ENCODE assay signal across 15 mouse cellular contexts in genomic region chr2:32503588-32503987, GRCm38 (mm10). TPM values are rescaled to one million over a fixed set of nuclear protein-coding genes. Genes with fewer than 3 reads are reported as not detected.
A peak's percentile ranks its signal among the peaks of the same experiment; 100 is the strongest.
DNase-seq lines count a peak whose midpoint lies in the region; ATAC-seq and TF ChIP-seq lines count a peak whose summit lies in the region.
"Had no signal": no experiment of that assay in that cellular context is flagged by ENCODE, and none has a peak within 500 bp of the region (broad histone marks: within the 10 kb centered on the region; RNA-seq: fewer than 3 reads in every experiment).

No protein-coding gene starts in this region.

- H3K9ac ChIP-seq in kidney, postnatal 0 days (ENCODE audit: low read depth, low read length): no peak overlapping the region
- no peak overlapping the region for H3K9ac ChIP-seq in intestine, embryonic 15.5 days
- no peak overlapping the region for H3K9ac ChIP-seq in stomach, embryonic 14.5 days (replicated peaks; ENCODE audit: low read depth, low read length)
- H3K9ac ChIP-seq in midbrain, embryonic 14.5 days (replicated peaks; ENCODE audit: low read length): no peak overlapping the region
- H3K9ac ChIP-seq: hindbrain, embryonic 12.5 days; neural tube, embryonic 13.5 days had no signal

- WGBS in kidney, postnatal 0 days: 12% methylated on average over 3 of the region's 3 CpGs
- 38% methylated on average over 3 of the region's 3 CpGs for WGBS in kidney, adult 2 months
- WGBS in intestine, embryonic 15.5 days: 30% methylated on average over 3 of the region's 3 CpGs
- 29% methylated on average over 3 of the region's 3 CpGs for WGBS in stomach, embryonic 14.5 days
- WGBS in midbrain, embryonic 14.5 days: 80% methylated on average over 3 of the region's 3 CpGs

- no peaks in the 10 kb centered on the region for H3K27me3 ChIP-seq in kidney, postnatal 0 days (ENCODE audit: insufficient read depth, low read length)
- H3K27me3 ChIP-seq in kidney, adult 2 months (replicated peaks; ENCODE audit: control insufficient read depth, insufficient read depth, low read length): no peaks in the 10 kb centered on the region
- no peaks in the 10 kb centered on the region for H3K27me3 ChIP-seq in intestine, embryonic 15.5 days (replicated peaks)
- H3K27me3 ChIP-seq in stomach, embryonic 14.5 days (ENCODE audit: control insufficient read depth, insufficient read depth, low read length): no peaks in the 10 kb centered on the region
- H3K27me3 ChIP-seq in midbrain, embryonic 14.5 days (ENCODE audit: control insufficient read depth, insufficient read depth, low read length): no peaks in the 10 kb centered on the region
- H3K27me3 ChIP-seq: CH12.LX; hindbrain, embryonic 12.5 days; neural tube, embryonic 13.5 days had no signal

- peak; percentile 63 for DNase-seq in kidney, postnatal 0 days (ENCODE audit: low spot score)
- DNase-seq in kidney, adult 2 months: no peak
- DNase-seq in NIH3T3 (ENCODE audit: low read depth): peak; percentile 82
- DNase-seq in midbrain, embryonic 14.5 days: no peak
- no peak for DNase-seq in thymus, postnatal 10 days (ENCODE audit: low spot score in 2 of 2)
- DNase-seq: heart, adult 18-20 months; kidney, postnatal 14 days; thymus, postnatal 25 days had no signal

- no peaks in the 10 kb centered on the region for H3K9me3 ChIP-seq in kidney, postnatal 0 days (replicated peaks; ENCODE audit: low read length)
- no peaks in the 10 kb centered on the region for H3K9me3 ChIP-seq in intestine, embryonic 15.5 days
- H3K9me3 ChIP-seq in stomach, embryonic 14.5 days (ENCODE audit: control insufficient read depth, low read depth, low read length): peaks cover 9% of the 10 kb centered on the region; the same call in 1 of the 2 replicates
- H3K9me3 ChIP-seq in midbrain, embryonic 14.5 days (ENCODE audit: control insufficient read depth, low read length): no peaks in the 10 kb centered on the region

- peak overlapping the region; percentile 54; the same call in 1 of the 2 replicates for H3K27ac ChIP-seq in kidney, postnatal 0 days
- H3K27ac ChIP-seq in kidney, adult 2 months (ENCODE audit: insufficient read depth, low read depth, low read length): no peak overlapping the region
- H3K27ac ChIP-seq in intestine, embryonic 15.5 days: peak overlapping the region; percentile 23; the same call in 1 of the 2 replicates
- peak overlapping the region; percentile 63; the same call in 1 of the 2 replicates for H3K27ac ChIP-seq in stomach, embryonic 14.5 days (ENCODE audit: low read length)
- no peak overlapping the region for H3K27ac ChIP-seq in midbrain, embryonic 14.5 days (replicated peaks; ENCODE audit: low read depth, low read length)
- H3K27ac ChIP-seq: hindbrain, embryonic 12.5 days; neural tube, embryonic 13.5 days had no signal

- no peaks in the 10 kb centered on the region for H3K36me3 ChIP-seq in kidney, postnatal 0 days (ENCODE audit: insufficient read depth, low read length)
- no peaks in the 10 kb centered on the region for H3K36me3 ChIP-seq in kidney, adult 2 months (ENCODE audit: control insufficient read depth, insufficient read depth, low read length)
- H3K36me3 ChIP-seq in intestine, embryonic 15.5 days: no peaks in the 10 kb centered on the region
- H3K36me3 ChIP-seq in stomach, embryonic 14.5 days (ENCODE audit: control insufficient read depth, insufficient read depth, low read length): no peaks in the 10 kb centered on the region
- H3K36me3 ChIP-seq in midbrain, embryonic 14.5 days (ENCODE audit: control insufficient read depth, insufficient read depth, low read length): no peaks in the 10 kb centered on the region
- H3K36me3 ChIP-seq: hindbrain, embryonic 12.5 days; neural tube, embryonic 13.5 days had no signal

- H3K4me3 ChIP-seq in kidney, postnatal 0 days (replicated peaks; ENCODE audit: low read depth, low read length): no peak overlapping the region
- H3K4me3 ChIP-seq in kidney, adult 2 months (ENCODE audit: insufficient read depth, low read depth, low read length): no peak overlapping the region
- H3K4me3 ChIP-seq in intestine, embryonic 15.5 days (replicated peaks): no peak overlapping the region
- no peak overlapping the region for H3K4me3 ChIP-seq in stomach, embryonic 14.5 days (ENCODE audit: low read depth, low read length)
- H3K4me3 ChIP-seq in midbrain, embryonic 14.5 days (replicated peaks; ENCODE audit: low read depth, low read length): no peak overlapping the region
- H3K4me3 ChIP-seq: hindbrain, embryonic 12.5 days; neural tube, embryonic 13.5 days had no signal

- no peak for TF ChIP-seq CTCF in kidney, postnatal 0 days (IDR thresholded peaks at IDR 0.05; ENCODE audit: low read depth)
- no peak for TF ChIP-seq CTCF in kidney, adult 2 months (conservative IDR thresholded peaks at IDR 0.05; ENCODE audit: insufficient read depth, insufficient read length, low read depth, low read length)

- TF ChIP-seq POLR2A in kidney, adult 2 months (IDR thresholded peaks at IDR 0.05; ENCODE audit: low read depth, low read length): no peak

- no peak overlapping the region for H3K4me2 ChIP-seq in kidney, postnatal 0 days (ENCODE audit: low read length)
- H3K4me2 ChIP-seq in intestine, embryonic 15.5 days (replicated peaks): no peak overlapping the region
- no peak overlapping the region for H3K4me2 ChIP-seq in stomach, embryonic 14.5 days (replicated peaks; ENCODE audit: low read depth, low read length)
- no peak overlapping the region for H3K4me2 ChIP-seq in midbrain, embryonic 14.5 days (ENCODE audit: low read length)
- H3K4me2 ChIP-seq: hindbrain, embryonic 12.5 days; neural tube, embryonic 13.5 days had no signal

- ATAC-seq in kidney, postnatal 0 days (replicated peaks; ENCODE audit: low FRiP score, low read depth): no peak
- ATAC-seq in intestine, embryonic 15.5 days: no peak
- no peak for ATAC-seq in stomach, embryonic 14.5 days (ENCODE audit: insufficient number of reproducible peaks, insufficient read depth, low FRiP score, low read depth)
- ATAC-seq in midbrain, embryonic 14.5 days (ENCODE audit: low FRiP score, low TSS enrichment): no peak
- ATAC-seq: forebrain, embryonic 16.5 days; midbrain, embryonic 16.5 days had no signal

- 0 out of 2 replicates have a peak, but pooled peaks cover 8% of the 10 kb centered on the region for H3K4me1 ChIP-seq in kidney, postnatal 0 days (replicated peaks; ENCODE audit: insufficient read depth, low read length)
- peaks cover 6% of the 10 kb centered on the region; the same call in 1 of the 2 replicates for H3K4me1 ChIP-seq in kidney, adult 2 months (ENCODE audit: control insufficient read depth, insufficient read depth, low read length)
- H3K4me1 ChIP-seq in intestine, embryonic 15.5 days (replicated peaks): peaks cover 10% of the 10 kb centered on the region; the same call in 1 of the 2 replicates
- peaks cover 5% of the 10 kb centered on the region; the same call in 1 of the 2 replicates for H3K4me1 ChIP-seq in stomach, embryonic 14.5 days (ENCODE audit: control insufficient read depth, insufficient read depth, low read length)
- H3K4me1 ChIP-seq in midbrain, embryonic 14.5 days (ENCODE audit: control insufficient read depth, insufficient read depth, low read length): no peaks in the 10 kb centered on the region
- H3K4me1 ChIP-seq: neural tube, embryonic 13.5 days had no signal

RNA-seq across cellular contexts. Expression of gene Fam102a, which starts 31.5 kb away (rescaled TPM):
- 13.9 and 16.9 TPM in 2 replicates for polyA plus RNA-seq in kidney, postnatal 0 days (2015; fragmentation: Nextera tagmentation; extraction: Ambion mirVana)
- polyA plus RNA-seq in kidney, adult 2 months (2012; rRNA removed): 39.0 and 40.2 TPM in 2 replicates
- polyA plus RNA-seq in intestine, embryonic 15.5 days (2015; fragmentation: Nextera tagmentation; extraction: Ambion mirVana): 9.7 and 9.8 TPM in 2 replicates
- 10.6 and 14.0 TPM in 2 replicates for polyA plus RNA-seq in stomach, embryonic 14.5 days (2014; fragmentation: Nextera tagmentation; extraction: Ambion mirVana)
- polyA plus RNA-seq in midbrain, embryonic 14.5 days (2014; fragmentation: Nextera tagmentation; extraction: Ambion mirVana): 6.9 and 7.8 TPM in 2 replicates

RNA-seq across cellular contexts. Expression of gene Slc25a25, which starts 52.3 kb away (rescaled TPM):
- polyA plus RNA-seq in kidney, postnatal 0 days (2015; fragmentation: Nextera tagmentation; extraction: Ambion mirVana): 15.0 and 16.9 TPM in 2 replicates
- 25.3 and 30.6 TPM in 2 replicates for polyA plus RNA-seq in kidney, adult 2 months (2012; rRNA removed)
- 20.0 and 20.1 TPM in 2 replicates for polyA plus RNA-seq in intestine, embryonic 15.5 days (2015; fragmentation: Nextera tagmentation; extraction: Ambion mirVana)
- polyA plus RNA-seq in stomach, embryonic 14.5 days (2014; fragmentation: Nextera tagmentation; extraction: Ambion mirVana): 13.7 and 14.1 TPM in 2 replicates
- 36.3 and 41.5 TPM in 2 replicates for polyA plus RNA-seq in midbrain, embryonic 14.5 days (2014; fragmentation: Nextera tagmentation; extraction: Ambion mirVana)

RNA-seq across cellular contexts. Expression of gene Naif1, which starts 53.3 kb away (rescaled TPM):
- polyA plus RNA-seq in kidney, postnatal 0 days (2015; fragmentation: Nextera tagmentation; extraction: Ambion mirVana): 4.7 TPM in 2 replicates
- polyA plus RNA-seq in kidney, adult 2 months (2012; rRNA removed): 4.8 and 5.2 TPM in 2 replicates
- polyA plus RNA-seq in intestine, embryonic 15.5 days (2015; fragmentation: Nextera tagmentation; extraction: Ambion mirVana): 4.7 and 5.0 TPM in 2 replicates
- 5.6 TPM in 2 replicates for polyA plus RNA-seq in stomach, embryonic 14.5 days (2014; fragmentation: Nextera tagmentation; extraction: Ambion mirVana)
- 5.3 and 5.6 TPM in 2 replicates for polyA plus RNA-seq in midbrain, embryonic 14.5 days (2014; fragmentation: Nextera tagmentation; extraction: Ambion mirVana)

Comparison
In these comparisons a context has a peak if more than half of its experiments do, and no peak if none do; other contexts are left out.
1. DNase-seq: peak in kidney, postnatal 0 days (single experiment) and NIH3T3 (single experiment); none in kidney, adult 2 months (single experiment), midbrain, embryonic 14.5 days (single experiment) and thymus, postnatal 10 days (0 of 2).
2. H3K27ac ChIP-seq: peak in kidney, postnatal 0 days (single experiment), intestine, embryonic 15.5 days (single experiment) and stomach, embryonic 14.5 days (single experiment); none in kidney, adult 2 months (single experiment) and midbrain, embryonic 14.5 days (single experiment).